Mouse (Mus musculus): ENCODE data around the gene Timm8a2. TPM values are rescaled to one million over a fixed set of nuclear protein-coding genes. Genes with fewer than 3 reads are reported as not detected.

Timm8a2 gene
- polyA plus RNA-seq (2012; rRNA removed; ENCODE audit: low replicate concordance): 0.30 and 0.36 TPM in 2 replicates

GRCm38 (mm10) chr14:122034451-122034850, at the start of gene Timm8a2:
Gene Timm8a2, plus strand, starts transcription at chr14:122034674.

Other genes starting within 250 kb of the Timm8a2 start
- gene Dock9, start 236.8 kb upstream of the Timm8a2 start, polyA plus RNA-seq (2012; rRNA removed; ENCODE audit: low replicate concordance): 20.4 and 33.5 TPM in 2 replicates
- gene Ubac2, start 156.1 kb upstream of the Timm8a2 start, polyA plus RNA-seq (2012; rRNA removed; ENCODE audit: low replicate concordance): 54.6 and 61.3 TPM in 2 replicates
- gene Gpr18, start 118.9 kb upstream of the Timm8a2 start, polyA plus RNA-seq (2012; rRNA removed; ENCODE audit: low replicate concordance): 40.9 and 46.8 TPM in 2 replicates
- 10.6 and 14.9 TPM in 2 replicates for gene Gpr183, start 69.5 kb upstream of the Timm8a2 start, polyA plus RNA-seq (2012; rRNA removed; ENCODE audit: low replicate concordance)
- 109 and 321 TPM in 2 replicates for gene Tm9sf2, start 72.4 kb downstream of the Timm8a2 start, polyA plus RNA-seq (2012; rRNA removed; ENCODE audit: low replicate concordance)
- 14.5 and 39.1 TPM in 2 replicates for gene Clybl, start 147.0 kb downstream of the Timm8a2 start, polyA plus RNA-seq (2012; rRNA removed; ENCODE audit: low replicate concordance)

Data from mammary gland, adult 2 months (tissue).